Mouse (Mus musculus) embryonic facial prominence, embryonic 14.5 days (tissue): ENCODE data around the gene Ep300. TPM values are rescaled to one million over a fixed set of nuclear protein-coding genes. Genes with fewer than 3 reads are reported as not detected.
A peak's percentile ranks its signal among the peaks of the same experiment; 100 is the strongest.

Source experiments
- ATAC-seq: fragments of 200-750 bp; cut with Nextera tagmentation; 2 replicates; pipeline ENCODE4 v1.8.0; 2017; ENCODE audit warnings: low read depth, moderate number of reproducible peaks, moderate TSS enrichment
- DNase-seq: peaks from one replicate; pipeline ENCODE4 v3.0.0-alpha.2; 2015; ENCODE audit warnings: low spot score
- H3K27ac ChIP-seq: fragments of 300-500 bp; sonication (generic); replicated peaks from 2 replicates; pipeline ENCODE4 v1.5.1; 2014; ENCODE audit warnings: low read depth, mild to moderate bottlenecking, low read length, moderate library complexity
- H3K27me3 ChIP-seq: fragments of 300-500 bp; sonication (generic); replicated peaks from 2 replicates; pipeline ENCODE4 v1.6.1; 2014; ENCODE audit warnings: low read length; ENCODE audit not compliant: control insufficient read depth, insufficient read depth
- H3K36me3 ChIP-seq: fragments of 300-500 bp; sonication (generic); 2 replicates; pipeline ENCODE4 v1.6.1; 2014; ENCODE audit warnings: low read length, mixed read lengths; ENCODE audit not compliant: control insufficient read depth, insufficient read depth
- H3K4me1 ChIP-seq: fragments of 300-500 bp; sonication (generic); 2 replicates; pipeline ENCODE4 v1.6.1; 2014; ENCODE audit warnings: antibody characterized with exemption, low read length; ENCODE audit not compliant: control insufficient read depth, insufficient read depth
- H3K4me2 ChIP-seq: fragments of 300-500 bp; sonication (generic); 2 replicates; pipeline ENCODE4 v1.6.1; 2014; ENCODE audit warnings: low read depth, mild to moderate bottlenecking, low read length, moderate library complexity, mixed read lengths
- H3K4me3 ChIP-seq: fragments of 300-500 bp; sonication (generic); 2 replicates; pipeline ENCODE4 v1.5.1; 2014; ENCODE audit warnings: low read depth, mild to moderate bottlenecking, low read length
- H3K9ac ChIP-seq: fragments of 300-500 bp; sonication (generic); 2 replicates; pipeline ENCODE4 v1.6.1; 2014; ENCODE audit warnings: low read depth, mild to moderate bottlenecking, low read length, moderate library complexity, mixed read lengths
- H3K9me3 ChIP-seq: fragments of 300-500 bp; sonication (generic); 2 replicates; pipeline ENCODE4 v1.6.1; 2016; ENCODE audit warnings: low read length; ENCODE audit not compliant: control insufficient read depth
- WGBS: fragments of 180-500 bp; shearing (Covaris S2); extraction: QIAGEN DNeasy Blood & Tissue Kit; methylation state at CpG from one replicate; pipeline ENCODE4 v1.1.7; 2014; 5-methylcytosine and 5-hydroxymethylcytosine counted together
- polyA plus RNA-seq: library from polyadenylated mRNA; unstranded; fragments of >200 nt; fragmentation: Nextera tagmentation; extraction: Ambion mirVana; gene quantifications from 2 replicates; pipeline ENCODE4 v1.2.1, GENCODE M21; 2014

Ep300 gene
- 20.6 and 22.7 TPM in 2 replicates for polyA plus RNA-seq

DNA sequence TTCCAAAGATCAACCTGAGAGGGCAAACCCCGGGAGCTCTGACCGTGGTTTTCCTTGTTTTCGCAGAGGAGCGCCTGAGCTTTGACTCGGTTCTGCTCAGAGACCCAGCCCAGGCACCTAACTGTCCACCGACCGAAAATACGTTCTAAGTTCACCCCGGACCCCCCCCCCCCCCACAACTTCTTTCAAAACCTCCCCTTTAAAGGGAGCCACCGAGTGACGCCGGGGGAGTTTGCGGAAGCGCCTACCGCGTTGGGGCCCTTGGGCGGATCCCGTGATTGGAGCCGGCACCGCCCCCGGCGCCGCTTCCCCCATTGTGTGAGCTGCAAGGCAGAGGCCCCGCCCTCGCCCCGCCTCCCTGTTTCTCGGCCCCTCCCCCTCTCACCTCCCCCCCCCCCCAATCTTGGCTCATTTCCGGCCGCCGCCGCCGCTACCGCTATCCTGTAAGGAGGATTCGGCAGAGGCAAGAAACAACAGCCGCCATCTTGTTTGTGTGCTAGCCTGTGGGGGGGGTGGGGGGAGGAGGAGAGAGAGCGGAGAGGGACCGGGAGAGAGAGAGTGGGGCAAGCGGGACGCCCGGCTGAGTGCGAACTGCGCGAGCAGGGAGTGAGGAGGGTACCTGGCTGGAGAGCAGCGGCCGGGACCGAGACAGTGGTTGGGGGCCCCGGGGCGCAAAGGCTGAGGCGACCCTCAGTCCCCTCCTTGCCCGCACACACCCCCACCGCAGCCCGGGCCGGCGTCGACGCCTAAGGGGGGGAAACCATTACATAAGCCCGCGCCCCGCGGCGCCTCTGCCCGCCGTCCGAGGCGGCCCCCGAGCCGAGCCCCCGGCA, at the start of gene Ep300:
Gene Ep300, plus strand, starts transcription at position 439 of the 833 bp plus-strand sequence.
- WGBS, result under 1% methylated on average over 18 of the region's 68 CpGs
- Histone ChIP-seq H3K9ac (peak within 1 kb of the TSS; percentile 100), H3K27ac (peak within 1 kb of the TSS; percentile 100), H3K4me2 (peak within 1 kb of the TSS; percentile 69), H3K36me3 (peaks cover 15% of the 10 kb centered on the region), H3K9me3 (no peaks in the 10 kb centered on the region), H3K27me3 (no peaks in the 10 kb centered on the region), H3K4me3 (peak within 1 kb of the TSS; percentile 93), H3K4me1 (peaks cover 12% of the 10 kb centered on the region)
- DNase-seq (peak; percentile 99), ATAC-seq (peak; percentile 92)

DNA sequence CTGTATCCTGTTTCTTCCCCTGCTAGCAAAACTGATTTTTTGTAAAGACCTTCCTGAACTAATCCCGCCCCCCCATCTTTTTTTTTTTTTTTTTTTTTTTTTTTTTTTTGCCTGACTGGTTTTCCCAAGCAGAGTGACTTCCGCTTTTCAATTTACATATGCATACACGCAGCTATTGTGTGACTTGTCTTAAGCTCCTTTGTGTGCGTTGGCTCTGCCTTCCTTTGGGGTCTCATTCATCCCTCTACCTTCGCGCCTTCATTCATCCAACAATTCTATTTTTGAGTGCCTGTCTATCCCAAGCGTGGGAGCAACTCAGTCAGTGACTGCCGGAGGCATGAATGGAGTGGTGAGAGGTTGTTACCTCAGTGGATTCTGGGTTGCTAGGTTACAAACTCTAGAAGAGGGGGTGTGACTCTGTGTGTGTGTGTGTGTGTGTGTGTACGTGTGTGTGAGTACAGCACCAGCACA, 49.2 kb upstream of the Ep300 start:
- DNase-seq (peak; percentile 28), ATAC-seq (no peak)
- no peaks in the 10 kb centered on the region for H3K4me1 ChIP-seq
- H3K4me2 ChIP-seq, result no peak overlapping the region
- H3K9me3 ChIP-seq, result no peaks in the 10 kb centered on the region
- no peaks in the 10 kb centered on the region for H3K27me3 ChIP-seq
- no peak overlapping the region for H3K27ac ChIP-seq
- H3K4me3 ChIP-seq, result no peak overlapping the region
- 40% methylated on average over 9 of the region's 9 CpGs for WGBS
- no peak overlapping the region for H3K9ac ChIP-seq
- no peaks in the 10 kb centered on the region for H3K36me3 ChIP-seq

DNA sequence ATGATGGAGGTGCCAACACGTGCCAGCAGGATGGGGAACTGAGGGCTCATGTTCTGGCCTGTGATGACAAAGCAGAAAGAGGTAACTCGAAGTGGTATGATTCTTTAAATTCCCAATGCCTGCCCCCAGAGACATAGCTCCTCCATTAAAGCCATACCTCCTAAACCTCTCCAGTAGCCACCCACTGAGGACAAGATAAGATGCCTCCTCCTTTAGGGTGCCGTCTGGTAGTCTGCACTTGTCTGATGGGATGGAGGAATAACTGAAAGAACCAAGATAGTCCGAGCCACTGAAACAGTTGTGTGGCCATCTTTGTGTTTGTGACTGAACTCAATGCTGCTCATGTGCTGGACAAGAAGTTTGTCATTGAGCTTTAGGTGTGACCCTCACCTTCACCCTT, 47.0 kb upstream of the Ep300 start:
- Histone ChIP-seq H3K4me3 (no peak overlapping the region), H3K36me3 (no peaks in the 10 kb centered on the region), H3K27ac (no peak overlapping the region), H3K9me3 (peaks cover 5% of the 10 kb centered on the region; the same call in 1 of the 2 replicates), H3K4me2 (no peak overlapping the region), H3K9ac (no peak overlapping the region), H3K27me3 (no peaks in the 10 kb centered on the region), H3K4me1 (no peaks in the 10 kb centered on the region)
- no peak for DNase-seq
- no peak for ATAC-seq
- 78% methylated on average over 4 of the region's 4 CpGs for WGBS

DNA sequence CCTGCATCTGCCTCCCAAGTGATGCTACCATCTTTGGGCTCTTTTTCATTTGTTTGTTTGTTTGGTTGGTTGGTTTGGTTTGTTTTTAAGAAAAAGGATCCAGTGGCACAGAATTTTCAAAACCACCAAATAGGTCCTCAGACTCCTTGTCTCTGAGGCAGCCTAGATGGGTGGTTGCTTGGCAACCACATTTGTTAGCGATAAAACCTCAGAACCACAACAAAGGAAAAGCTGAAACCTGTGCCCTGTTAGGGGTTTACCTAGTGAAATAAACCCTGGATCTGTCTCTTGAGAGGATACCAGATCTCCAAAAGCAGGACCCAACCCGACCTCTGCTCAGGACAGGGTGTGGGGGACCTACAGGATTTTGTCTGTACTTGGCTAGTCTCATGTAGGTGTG, 45.6 kb upstream of the Ep300 start:
- ATAC-seq (no peak), DNase-seq (no peak)
- H3K36me3 ChIP-seq, result no peaks in the 10 kb centered on the region
- H3K4me2 ChIP-seq, result no peak overlapping the region
- no peaks in the 10 kb centered on the region for H3K4me1 ChIP-seq
- no peak overlapping the region for H3K27ac ChIP-seq
- H3K4me3 ChIP-seq, result no peak overlapping the region
- H3K9ac ChIP-seq, result no peak overlapping the region
- H3K27me3 ChIP-seq, result no peaks in the 10 kb centered on the region
- 51% methylated on average over 2 of the region's 2 CpGs for WGBS
- peaks cover 5% of the 10 kb centered on the region; the same call in 1 of the 2 replicates for H3K9me3 ChIP-seq

DNA sequence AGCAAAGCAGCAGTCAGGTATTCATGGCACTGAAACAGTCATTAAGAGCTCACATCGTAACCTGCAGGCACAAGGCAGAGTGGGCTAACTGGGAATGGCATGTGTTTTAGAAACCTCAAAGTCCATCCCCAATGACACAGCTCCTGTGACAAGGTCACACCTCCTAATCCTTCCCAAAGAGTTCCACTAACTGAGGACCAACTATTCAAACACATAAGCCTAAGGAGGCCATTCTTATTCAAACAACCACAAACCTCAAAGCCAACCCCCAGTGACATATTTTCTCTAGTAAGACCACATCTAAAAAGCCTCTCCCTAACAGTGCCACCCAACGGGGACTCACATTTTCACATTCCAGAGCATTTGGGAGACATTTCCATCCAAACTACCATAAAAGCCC, 40.2 kb upstream of the Ep300 start:
- Histone ChIP-seq H3K27me3 (no peaks in the 10 kb centered on the region), H3K4me3 (no peak overlapping the region), H3K9ac (no peak overlapping the region), H3K36me3 (no peaks in the 10 kb centered on the region), H3K4me2 (no peak overlapping the region), H3K27ac (no peak overlapping the region), H3K9me3 (peaks cover 5% of the 10 kb centered on the region; the same call in 1 of the 2 replicates), H3K4me1 (no peaks in the 10 kb centered on the region)
- ATAC-seq (no peak), DNase-seq (no peak)
- WGBS, result 80% methylated on average over 2 of the region's 2 CpGs

DNA sequence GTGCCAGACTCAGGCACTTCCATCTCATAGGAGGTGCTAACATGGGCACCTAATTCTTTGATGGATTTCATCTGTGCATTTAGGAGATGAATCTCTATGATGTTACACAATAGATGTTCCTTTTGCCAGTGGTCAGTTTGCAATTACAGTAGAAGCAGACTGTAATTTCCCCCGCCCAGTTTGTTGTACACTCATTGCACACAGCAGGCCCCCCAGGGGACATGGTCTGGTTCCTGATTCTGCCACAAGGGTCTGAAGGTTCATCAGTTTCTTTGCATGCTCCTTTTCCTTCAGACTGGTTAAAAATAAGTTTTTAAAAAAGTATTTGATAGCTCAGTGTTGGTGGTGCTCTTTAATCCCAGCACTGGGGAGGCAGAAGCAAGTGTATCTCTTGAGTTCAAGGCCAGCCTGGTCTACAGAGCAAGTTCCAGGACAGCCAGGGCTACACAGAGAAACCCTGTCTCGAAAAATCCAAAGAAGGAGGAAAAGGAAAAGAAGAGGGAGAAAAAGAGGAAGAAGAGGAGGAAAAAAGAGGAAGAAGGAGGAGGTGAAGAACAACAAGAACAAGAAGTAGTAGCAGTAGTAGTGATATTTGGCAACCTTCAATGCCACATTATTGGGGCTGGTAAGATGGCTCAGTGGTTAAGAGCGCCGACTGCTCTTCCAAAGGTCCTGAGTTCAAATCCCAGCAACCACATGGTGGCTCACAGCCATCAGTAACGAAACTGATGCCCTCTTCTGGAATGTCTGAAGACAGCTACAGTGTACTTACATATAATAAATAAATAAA, 39.6 kb upstream of the Ep300 start:
- WGBS, result 81% methylated on average over 5 of the region's 5 CpGs
- no peak overlapping the region for H3K4me3 ChIP-seq
- H3K27ac ChIP-seq, result no peak overlapping the region
- H3K9me3 ChIP-seq, result peaks cover 5% of the 10 kb centered on the region; the same call in 1 of the 2 replicates
- H3K36me3 ChIP-seq, result no peaks in the 10 kb centered on the region
- no peaks in the 10 kb centered on the region for H3K4me1 ChIP-seq
- no peaks in the 10 kb centered on the region for H3K27me3 ChIP-seq
- no peak overlapping the region for H3K9ac ChIP-seq
- ATAC-seq, result no peak
- H3K4me2 ChIP-seq, result no peak overlapping the region
- DNase-seq, result no peak

DNA sequence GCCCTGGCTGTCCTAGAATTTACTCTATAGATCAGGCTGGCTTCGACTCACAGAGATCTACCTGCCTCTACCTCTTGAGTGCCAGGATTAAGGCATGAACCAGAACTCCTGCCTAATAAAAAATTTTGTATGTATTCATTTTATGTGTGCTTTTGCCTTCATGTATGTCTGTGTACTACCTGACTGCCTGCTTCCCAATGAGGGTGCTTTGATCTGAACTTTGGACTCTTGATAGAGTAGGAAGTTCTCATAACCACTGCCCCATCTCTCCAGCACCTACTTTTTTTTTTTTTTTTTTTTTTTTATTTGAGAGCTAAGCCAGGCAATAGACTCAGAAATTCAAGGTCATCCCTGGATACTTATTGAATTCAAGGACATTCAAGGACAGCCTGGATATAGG, 31.7 kb upstream of the Ep300 start:
- Histone ChIP-seq H3K27me3 (no peaks in the 10 kb centered on the region), H3K4me3 (no peak overlapping the region), H3K4me1 (no peaks in the 10 kb centered on the region), H3K27ac (no peak overlapping the region), H3K4me2 (no peak overlapping the region), H3K9me3 (no peaks in the 10 kb centered on the region), H3K9ac (no peak overlapping the region), H3K36me3 (no peaks in the 10 kb centered on the region)
- ATAC-seq, result no peak
- 86% methylated on average over 1 of the region's 1 CpGs for WGBS
- DNase-seq, result no peak

DNA sequence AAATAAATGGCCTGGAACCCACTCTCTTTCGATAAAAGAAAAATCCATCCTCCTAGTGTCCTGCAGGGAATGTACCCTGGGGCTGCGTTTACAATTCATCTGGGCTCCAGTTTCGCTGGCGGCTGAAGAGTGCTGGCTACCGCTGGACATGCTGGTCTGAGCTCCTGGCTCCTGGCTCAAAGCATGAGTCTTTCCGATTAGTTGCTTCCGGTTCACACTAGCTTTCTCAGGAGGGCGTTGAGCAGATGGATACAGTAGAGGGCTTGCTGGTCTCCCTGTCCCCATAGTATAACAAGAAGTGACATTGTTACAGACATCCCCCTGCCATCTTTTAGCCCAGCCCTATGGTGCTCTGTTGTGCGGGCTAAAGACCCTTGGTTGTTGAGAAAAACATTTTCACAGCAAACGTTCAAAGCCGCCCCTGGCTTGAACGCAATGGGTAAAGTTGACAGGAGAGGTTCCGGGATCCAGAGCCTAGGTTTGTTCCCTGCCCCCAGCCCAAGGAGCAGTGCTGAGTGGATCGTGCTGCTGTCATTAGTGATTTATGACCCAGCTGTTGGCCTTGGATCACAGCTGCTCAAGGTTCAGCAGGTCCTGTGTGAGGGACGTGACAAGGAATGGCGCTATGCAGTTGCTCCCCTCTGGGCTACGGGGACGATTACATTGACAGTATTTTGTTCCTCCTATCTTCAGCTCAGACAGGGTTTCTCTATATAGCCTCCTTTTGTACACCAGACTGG, 30.4 kb upstream of the Ep300 start:
- H3K4me1 ChIP-seq, result no peaks in the 10 kb centered on the region
- H3K4me3 ChIP-seq, result no peak overlapping the region
- H3K4me2 ChIP-seq, result no peak overlapping the region
- no peak overlapping the region for H3K27ac ChIP-seq
- no peak overlapping the region for H3K9ac ChIP-seq
- H3K27me3 ChIP-seq, result no peaks in the 10 kb centered on the region
- DNase-seq (no peak), ATAC-seq (no peak)
- no peaks in the 10 kb centered on the region for H3K36me3 ChIP-seq
- WGBS, result 54% methylated on average over 18 of the region's 18 CpGs
- no peaks in the 10 kb centered on the region for H3K9me3 ChIP-seq
